Mouse (Mus musculus): Measurements from ENCODE around the gene Glo1. TPM values are rescaled to one million over a fixed set of nuclear protein-coding genes. Genes with fewer than 3 reads are reported as not detected.

Glo1 gene
- polyA plus RNA-seq, 1 experiment: 181 TPM

DNA sequence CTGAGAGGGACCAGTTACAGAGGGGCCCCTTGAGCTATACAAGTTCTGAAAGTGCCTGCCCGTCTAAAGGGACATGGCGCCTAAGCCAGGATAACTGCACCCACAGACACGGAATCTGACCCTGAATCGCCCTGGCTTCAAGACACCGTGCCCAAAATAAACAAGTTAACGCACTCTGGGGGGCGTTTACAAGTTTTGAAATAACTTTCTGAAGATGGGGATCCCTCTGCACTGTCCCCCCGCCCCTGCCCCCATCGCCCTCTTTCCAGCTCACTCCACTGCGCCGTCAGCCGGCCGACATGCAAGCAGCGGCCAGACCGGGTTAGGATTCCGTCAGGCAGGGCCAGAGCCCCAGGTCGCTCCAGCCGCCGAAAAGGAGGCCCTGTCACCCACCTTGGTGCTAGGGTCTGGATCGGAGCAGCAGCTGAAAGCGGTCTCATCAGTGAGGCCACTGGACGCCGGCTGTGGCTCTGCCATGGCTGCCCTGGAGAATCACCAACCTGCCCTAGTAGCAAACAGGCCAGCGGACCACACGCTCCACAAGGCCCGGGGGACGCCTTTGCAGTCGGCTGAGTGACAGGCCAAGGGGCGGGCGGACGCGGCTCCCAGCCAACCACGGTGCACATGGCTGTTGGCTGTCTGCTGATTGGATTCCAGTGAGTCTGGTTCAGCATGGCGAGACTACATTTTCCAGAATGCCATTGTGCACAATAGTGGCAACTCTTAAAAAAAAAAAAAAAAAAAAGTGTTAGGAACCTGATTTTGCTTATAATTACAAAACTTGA is 14.4 kb downstream of the Glo1 start:
- TF ChIP-seq POLR2AphosphoS2 (IDR thresholded peaks at IDR 0.05; ENCODE audit: insufficient read length, low read depth): peak; percentile 94
- TF ChIP-seq POLR2A (IDR thresholded peaks at IDR 0.05; ENCODE audit: insufficient read length, low read depth): peak; percentile 98
- peak; percentile 84 for TF ChIP-seq SRF (IDR thresholded peaks at IDR 0.05; ENCODE audit: control insufficient read depth, insufficient read length, low read depth)
- TF ChIP-seq MYOG (IDR thresholded peaks at IDR 0.05; ENCODE audit: control insufficient read depth in 1 of 3, insufficient read depth in 1 of 3, insufficient read length in 2 of 3, low read depth in 2 of 3): peak in 1 of 3 experiments; percentile 22
- no peak for TF ChIP-seq MYOD1 (IDR thresholded peaks at IDR 0.05; ENCODE audit: control insufficient read depth in 1 of 3, insufficient read length in 2 of 3, low read depth in 2 of 3)
- no peaks in the 10 kb centered on the region for H3K27me3 ChIP-seq (ENCODE audit: control insufficient read depth, insufficient read depth, insufficient read length)

DNA sequence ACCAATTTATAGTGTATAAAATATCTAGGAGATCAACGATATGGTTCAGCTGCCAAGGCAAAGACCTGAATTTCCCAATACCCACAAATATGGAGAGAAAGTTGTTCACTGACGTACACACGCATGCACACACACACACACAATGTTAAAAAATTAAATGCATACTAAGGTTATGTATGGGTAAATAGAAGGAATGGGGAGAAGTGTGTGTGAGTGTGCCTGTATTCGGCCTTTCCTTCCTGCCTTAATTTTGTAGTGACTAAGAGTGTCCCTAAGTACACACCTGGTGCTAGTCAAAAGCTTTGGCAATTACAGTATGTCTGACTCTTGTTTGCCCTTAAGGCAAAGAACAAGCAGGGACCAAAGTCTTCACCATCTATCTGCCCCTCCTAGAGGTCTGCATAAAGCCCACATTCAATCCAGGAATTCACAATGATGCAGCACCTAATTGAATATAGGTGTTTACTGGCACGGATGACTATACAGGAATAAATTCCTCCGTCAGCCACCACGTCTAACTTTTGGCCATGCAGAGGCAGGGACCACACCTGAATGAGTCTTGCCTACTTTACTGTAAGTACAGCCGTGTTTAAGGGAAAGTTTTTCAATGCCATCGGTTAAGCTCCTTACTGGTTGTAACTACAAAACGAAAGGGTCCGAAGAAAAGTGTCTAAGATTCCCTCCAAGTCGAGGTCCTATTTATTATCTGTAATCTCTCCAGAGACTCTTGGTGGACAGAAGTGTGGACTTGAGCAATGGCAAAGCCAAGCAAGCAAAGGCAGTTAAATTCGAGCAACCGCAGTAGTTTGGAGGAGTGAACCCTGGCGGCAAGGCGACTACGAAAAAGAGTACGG is 15.2 kb downstream of the Glo1 start:
- peak overlapping the region; percentile 70 for H3K4me3 ChIP-seq
- no peaks in the 10 kb centered on the region for H3K27me3 ChIP-seq (ENCODE audit: control insufficient read depth, insufficient read depth, insufficient read length)
- peaks cover 52% of the 10 kb centered on the region for H3K79me2 ChIP-seq (ENCODE audit: control insufficient read depth, insufficient read depth)
- peak overlapping the region; percentile 94 for H3K4me2 ChIP-seq (ENCODE audit: low read depth)
- peak overlapping the region; percentile 44 for H3ac ChIP-seq (ENCODE audit: control insufficient read depth, insufficient read length)
- peaks cover 7% of the 10 kb centered on the region for H3K36me3 ChIP-seq (ENCODE audit: control insufficient read depth, insufficient read depth)
- no peak for TF ChIP-seq MYOG (IDR thresholded peaks at IDR 0.05; ENCODE audit: control insufficient read depth in 1 of 3, insufficient read depth in 1 of 3, insufficient read length in 2 of 3, low read depth in 2 of 3)
- TF ChIP-seq REST (IDR thresholded peaks at IDR 0.05; ENCODE audit: insufficient read depth, insufficient read length): no peak
- TF ChIP-seq MYOD1 (IDR thresholded peaks at IDR 0.05; ENCODE audit: control insufficient read depth in 1 of 3, insufficient read length in 2 of 3, low read depth in 2 of 3): no peak
- TF ChIP-seq E2F4 (IDR thresholded peaks at IDR 0.05; ENCODE audit: insufficient read depth): no peak
- TF ChIP-seq TCF12 (IDR thresholded peaks at IDR 0.05; ENCODE audit: insufficient read depth, poor library complexity, severe bottlenecking): no peak
- no peak for TF ChIP-seq TCF3 (IDR thresholded peaks at IDR 0.05; ENCODE audit: insufficient read length, low read depth)
- no peak for TF ChIP-seq POLR2AphosphoS2 (IDR thresholded peaks at IDR 0.05; ENCODE audit: insufficient read length, low read depth)
- no peak for TF ChIP-seq CEBPB (IDR thresholded peaks at IDR 0.05; ENCODE audit: insufficient read depth, poor library complexity, severe bottlenecking)
- no peak for TF ChIP-seq USF1 (IDR thresholded peaks at IDR 0.05; ENCODE audit: low read depth)
- no peak for TF ChIP-seq POLR2A (IDR thresholded peaks at IDR 0.05; ENCODE audit: insufficient read length, low read depth)
- no peak for TF ChIP-seq MAX (IDR thresholded peaks at IDR 0.05; ENCODE audit: low read depth)
- no peak for TF ChIP-seq SRF (IDR thresholded peaks at IDR 0.05; ENCODE audit: control insufficient read depth, insufficient read length, low read depth)

More for the DNA sequence above, 14.4 kb downstream of the Glo1 start:
- Histone ChIP-seq H3ac (ENCODE audit: control insufficient read depth, insufficient read length) (peak overlapping the region; percentile 44), H3K36me3 (ENCODE audit: control insufficient read depth, insufficient read depth) (peaks cover 6% of the 10 kb centered on the region), H3K4me2 (ENCODE audit: low read depth) (peak overlapping the region; percentile 94), H3K4me3 (peak overlapping the region; percentile 70), H3K79me2 (ENCODE audit: control insufficient read depth, insufficient read depth) (peaks cover 44% of the 10 kb centered on the region)

DNA sequence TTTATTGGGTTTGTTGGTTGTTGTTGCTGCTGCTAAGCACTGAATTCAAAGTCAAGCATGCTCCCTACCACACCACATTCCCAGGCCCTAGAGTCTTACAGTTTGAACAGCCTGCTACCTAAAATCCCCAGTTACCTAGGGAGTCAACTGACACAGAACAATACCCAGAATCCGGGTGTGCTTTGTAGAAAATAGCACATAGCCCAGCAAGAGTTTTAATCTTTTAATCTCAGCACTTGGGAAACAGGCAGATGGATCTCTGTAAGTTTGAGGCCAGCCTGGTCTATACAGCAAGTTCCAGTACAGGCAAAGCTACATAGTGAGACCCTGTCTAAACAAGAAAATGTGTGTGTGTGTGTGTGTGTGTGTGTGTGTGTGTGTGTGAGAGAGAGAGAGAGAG is 15.9 kb downstream of the Glo1 start:
- Histone ChIP-seq H3K27me3 (ENCODE audit: control insufficient read depth, insufficient read depth, insufficient read length) (no peaks in the 10 kb centered on the region), H3K4me2 (ENCODE audit: low read depth) (peak overlapping the region; percentile 94), H3K79me2 (ENCODE audit: control insufficient read depth, insufficient read depth) (peaks cover 59% of the 10 kb centered on the region), H3ac (ENCODE audit: control insufficient read depth, insufficient read length) (no peak overlapping the region), H3K4me3 (peak overlapping the region; percentile 70), H3K36me3 (ENCODE audit: control insufficient read depth, insufficient read depth) (peaks cover 7% of the 10 kb centered on the region)
- TF ChIP-seq POLR2A (IDR thresholded peaks at IDR 0.05; ENCODE audit: insufficient read length, low read depth): no peak
- TF ChIP-seq USF1 (IDR thresholded peaks at IDR 0.05; ENCODE audit: low read depth): no peak
- TF ChIP-seq MYOG (IDR thresholded peaks at IDR 0.05; ENCODE audit: control insufficient read depth in 1 of 3, insufficient read depth in 1 of 3, insufficient read length in 2 of 3, low read depth in 2 of 3): no peak
- TF ChIP-seq MAX (IDR thresholded peaks at IDR 0.05; ENCODE audit: low read depth): no peak
- TF ChIP-seq E2F4 (IDR thresholded peaks at IDR 0.05; ENCODE audit: insufficient read depth): no peak
- no peak for TF ChIP-seq TCF12 (IDR thresholded peaks at IDR 0.05; ENCODE audit: insufficient read depth, poor library complexity, severe bottlenecking)
- no peak for TF ChIP-seq TCF3 (IDR thresholded peaks at IDR 0.05; ENCODE audit: insufficient read length, low read depth)
- TF ChIP-seq POLR2AphosphoS2 (IDR thresholded peaks at IDR 0.05; ENCODE audit: insufficient read length, low read depth): no peak
- TF ChIP-seq MYOD1 (IDR thresholded peaks at IDR 0.05; ENCODE audit: control insufficient read depth in 1 of 3, insufficient read length in 2 of 3, low read depth in 2 of 3): no peak
- TF ChIP-seq REST (IDR thresholded peaks at IDR 0.05; ENCODE audit: insufficient read depth, insufficient read length): no peak
- no peak for TF ChIP-seq SRF (IDR thresholded peaks at IDR 0.05; ENCODE audit: control insufficient read depth, insufficient read length, low read depth)
- no peak for TF ChIP-seq CEBPB (IDR thresholded peaks at IDR 0.05; ENCODE audit: insufficient read depth, poor library complexity, severe bottlenecking)

DNA sequence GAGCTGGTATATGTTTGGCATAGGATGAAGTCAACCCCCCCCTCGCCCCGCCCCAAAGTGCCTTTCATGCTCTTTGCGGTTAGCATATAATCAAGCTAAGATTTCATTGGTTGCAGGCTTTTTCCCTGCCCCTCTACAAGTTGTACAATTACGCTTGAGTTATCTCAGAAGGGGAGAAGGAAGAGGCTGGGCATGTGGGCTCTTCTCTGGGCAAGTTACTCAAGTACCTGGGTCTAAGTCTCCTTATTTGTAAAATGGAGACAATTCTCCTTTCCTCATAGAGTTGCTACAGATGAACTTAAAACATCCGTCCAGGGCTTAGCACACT is 16.7 kb downstream of the Glo1 start:
- H3K4me2 ChIP-seq (ENCODE audit: low read depth): peak overlapping the region; percentile 48
- H3K4me3 ChIP-seq: no peak overlapping the region
- H3K36me3 ChIP-seq (ENCODE audit: control insufficient read depth, insufficient read depth): peaks cover 7% of the 10 kb centered on the region
- no peak overlapping the region for H3ac ChIP-seq (ENCODE audit: control insufficient read depth, insufficient read length)
- TF ChIP-seq MYOD1 (IDR thresholded peaks at IDR 0.05; ENCODE audit: control insufficient read depth in 1 of 3, insufficient read length in 2 of 3, low read depth in 2 of 3): no peak
- no peak for TF ChIP-seq POLR2A (IDR thresholded peaks at IDR 0.05; ENCODE audit: insufficient read length, low read depth)
- TF ChIP-seq MAX (IDR thresholded peaks at IDR 0.05; ENCODE audit: low read depth): no peak
- no peak for TF ChIP-seq TCF12 (IDR thresholded peaks at IDR 0.05; ENCODE audit: insufficient read depth, poor library complexity, severe bottlenecking)
- no peak for TF ChIP-seq POLR2AphosphoS2 (IDR thresholded peaks at IDR 0.05; ENCODE audit: insufficient read length, low read depth)
- no peak for TF ChIP-seq USF1 (IDR thresholded peaks at IDR 0.05; ENCODE audit: low read depth)
- no peak for TF ChIP-seq SRF (IDR thresholded peaks at IDR 0.05; ENCODE audit: control insufficient read depth, insufficient read length, low read depth)
- no peak for TF ChIP-seq MYOG (IDR thresholded peaks at IDR 0.05; ENCODE audit: control insufficient read depth in 1 of 3, insufficient read depth in 1 of 3, insufficient read length in 2 of 3, low read depth in 2 of 3)
- no peak for TF ChIP-seq REST (IDR thresholded peaks at IDR 0.05; ENCODE audit: insufficient read depth, insufficient read length)
- TF ChIP-seq CEBPB (IDR thresholded peaks at IDR 0.05; ENCODE audit: insufficient read depth, poor library complexity, severe bottlenecking): no peak
- TF ChIP-seq TCF3 (IDR thresholded peaks at IDR 0.05; ENCODE audit: insufficient read length, low read depth): no peak
- no peak for TF ChIP-seq E2F4 (IDR thresholded peaks at IDR 0.05; ENCODE audit: insufficient read depth)
- peaks cover 63% of the 10 kb centered on the region for H3K79me2 ChIP-seq (ENCODE audit: control insufficient read depth, insufficient read depth)
- no peaks in the 10 kb centered on the region for H3K27me3 ChIP-seq (ENCODE audit: control insufficient read depth, insufficient read depth, insufficient read length)

Measured in myocyte (in vitro differentiated cells).